Mouse (Mus musculus) megakaryocyte-erythroid progenitor cell, adult 5-6 weeks (primary cell): ENCODE measurements at regions not wholly inside any gene's neighbourhood (a gene's known extent, or its start where the extent isn't known, plus 50 kb on each side); places are given as distances from the start of the nearest gene placed in this dataset.
"Not testable (repeated sequence)": the region's sequence is repeated elsewhere in the genome, so short reads cannot be mapped to it uniquely, and the experiment has no call there.

Source experiments
- ATAC-seq: replicated peaks from 2 replicates; pipeline ENCODE4 v1.8.0; 2016; ENCODE audit warnings: mild to moderate bottlenecking, inconsistent platforms; ENCODE audit not compliant: severe bottlenecking, poor library complexity, low FRiP score, low TSS enrichment

DNA sequence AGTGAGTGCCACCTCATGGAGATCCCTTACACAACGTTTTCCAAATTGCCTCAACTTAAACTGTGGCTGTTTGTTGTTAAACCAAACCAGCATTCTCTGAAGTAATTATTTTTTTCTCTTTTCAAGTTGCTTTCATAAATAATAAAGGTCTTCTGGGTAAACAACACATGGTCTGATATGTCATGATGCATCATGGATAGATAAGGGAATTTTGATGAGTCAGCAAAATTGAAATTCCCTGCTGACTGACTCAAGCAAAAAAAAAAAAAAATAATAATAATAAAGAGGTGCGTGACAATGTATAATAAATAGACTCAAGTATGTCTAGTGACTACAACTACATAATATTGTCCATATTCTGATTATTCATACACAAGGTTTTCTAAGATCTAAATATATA is 201.8 kb downstream of the Adgb start:
- ATAC-seq: no peak

GRCm38 (mm10) chr10:10252540-10253318 is 219.4 kb downstream of the Adgb start:
- no peak for ATAC-seq

DNA sequence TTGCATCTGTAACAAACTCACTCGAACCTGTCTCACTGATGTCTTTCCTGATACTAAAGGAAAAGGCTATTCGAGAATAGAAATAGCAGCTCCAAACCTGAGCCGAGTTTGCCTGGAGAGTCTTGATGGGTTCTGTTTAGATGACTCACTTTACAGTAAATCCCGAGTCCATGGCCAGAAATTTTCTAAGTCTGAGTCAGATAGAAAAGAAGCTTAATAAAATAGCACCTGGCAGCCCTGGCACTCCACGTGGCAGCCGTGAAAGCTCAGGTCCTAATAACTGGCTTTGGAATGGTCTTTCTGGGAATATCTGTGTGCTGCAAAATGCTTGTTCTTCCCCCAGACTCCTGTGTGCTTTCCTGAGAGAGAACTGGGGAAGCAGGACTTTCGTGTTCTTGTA is 220.0 kb downstream of the Adgb start:
- no peak for ATAC-seq

DNA sequence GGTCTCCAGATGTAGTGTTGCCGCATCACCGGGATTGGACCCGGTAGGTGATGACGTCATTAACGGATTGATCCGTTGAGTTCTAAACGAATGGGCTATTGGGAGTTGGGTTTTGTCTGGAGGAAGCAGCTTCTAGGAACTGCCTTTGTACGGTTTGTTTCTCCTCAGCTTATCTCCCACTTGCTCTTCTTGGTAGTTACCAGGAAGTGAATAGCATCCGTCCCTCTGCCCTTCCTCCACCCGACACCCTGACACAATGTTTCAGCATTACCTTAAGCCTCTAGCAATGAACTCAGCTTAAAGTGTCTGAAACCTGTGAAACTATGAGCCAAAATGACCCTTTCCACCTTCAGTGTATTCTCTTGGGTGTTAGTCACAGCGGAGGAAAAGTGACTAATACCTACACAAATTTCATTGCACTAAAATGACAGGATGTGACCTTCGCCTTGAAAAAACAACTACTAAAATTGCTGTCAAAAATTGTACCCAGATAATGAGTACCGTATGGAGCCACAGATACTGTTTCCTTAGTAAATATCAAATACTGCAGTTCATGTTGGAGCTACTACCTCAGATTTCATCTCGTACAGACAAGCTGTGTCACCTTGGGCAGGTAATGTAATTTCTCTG is 237.1 kb downstream of the Adgb start:
- ATAC-seq: no peak

GRCm38 (mm10) chr10:10224582-10225144 is 247.5 kb downstream of the Adgb start:
- no peak for ATAC-seq

GRCm38 (mm10) chr10:10219726-10220125 is 252.4 kb downstream of the Adgb start:
- ATAC-seq: no peak

DNA sequence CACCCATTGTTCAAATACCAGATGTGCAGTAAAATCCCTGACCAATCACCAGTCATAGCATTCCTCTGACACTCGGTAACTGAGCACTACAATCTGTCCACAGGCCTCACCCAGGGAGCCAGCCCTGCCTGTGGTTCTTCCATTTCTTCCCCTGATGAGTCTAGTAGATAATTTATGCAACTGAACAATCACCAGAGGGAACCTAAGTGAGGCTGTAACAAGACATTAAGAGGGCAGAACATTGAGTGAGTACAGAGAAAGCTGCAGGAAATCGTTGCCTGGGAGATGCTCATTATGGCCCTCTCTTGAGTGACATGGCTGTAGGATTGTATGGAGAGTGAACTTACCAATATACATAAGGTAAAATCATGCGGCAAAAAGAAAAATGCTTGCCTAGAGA is 255.2 kb downstream of the Adgb start:
- no peak for ATAC-seq

GRCm38 (mm10) chr10:10215376-10215775 is 256.8 kb downstream of the Adgb start:
- no peak for ATAC-seq

DNA sequence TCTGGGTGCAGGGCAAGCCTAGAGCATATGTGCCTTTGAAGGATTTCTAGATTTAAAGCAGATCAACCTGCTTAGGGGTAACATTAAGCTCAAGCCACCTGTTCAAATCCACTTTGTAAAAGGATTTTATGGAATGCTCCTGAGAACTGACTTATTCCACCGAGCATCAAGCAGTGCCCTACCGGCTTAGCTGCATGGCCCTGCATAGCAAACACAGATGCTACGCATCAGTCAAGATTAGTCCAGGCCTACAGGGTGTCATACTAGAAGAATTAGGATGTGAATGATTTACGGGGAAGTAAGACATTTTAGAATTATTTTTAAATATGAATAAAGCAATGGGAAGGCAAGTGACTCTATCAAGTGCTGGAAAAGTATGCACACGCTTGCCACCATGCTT is 263.8 kb downstream of the Adgb start:
- no peak for ATAC-seq

DNA sequence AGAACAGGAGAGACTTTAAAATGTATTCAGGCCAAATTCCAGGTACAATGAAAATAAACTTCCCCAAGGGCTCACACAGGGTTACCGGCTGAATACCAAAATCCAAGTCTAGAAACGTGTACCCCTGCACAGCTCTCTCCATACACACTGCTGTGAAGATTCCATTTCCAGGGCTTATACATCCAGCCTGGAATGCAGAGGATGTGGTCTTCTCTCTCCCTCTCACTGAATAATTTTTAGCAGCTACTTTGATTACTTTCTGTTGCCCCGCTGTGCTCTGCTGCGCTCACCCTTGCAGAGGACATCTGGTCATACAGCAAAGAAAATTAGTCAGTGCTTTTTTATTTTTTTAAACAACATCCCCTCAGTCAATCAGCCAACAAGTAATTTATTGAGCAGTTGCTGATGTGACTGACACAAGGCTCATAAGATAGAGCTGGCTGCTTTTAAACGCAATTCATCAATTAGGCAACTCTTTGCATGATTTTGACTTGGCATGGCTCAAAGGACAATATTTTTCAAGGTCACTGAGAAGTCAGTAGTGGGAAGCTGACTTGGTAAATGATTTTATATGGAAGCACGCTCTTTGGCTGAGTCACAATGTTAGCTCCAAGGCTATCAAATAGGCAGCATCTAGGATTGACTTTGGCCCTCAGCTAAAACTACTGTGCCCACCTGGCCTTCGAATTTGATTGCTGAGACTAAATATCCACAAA is 266.2 kb downstream of the Adgb start:
- no peak for ATAC-seq

- ATAC-seq: no peak
Measured at GRCm38 (mm10) chr10:10203982-10204381, 268.1 kb downstream of the Adgb start.

- ATAC-seq: no peak
Measured at GRCm38 (mm10) chr10:10190308-10190707, 281.8 kb downstream of the Adgb start.

DNA sequence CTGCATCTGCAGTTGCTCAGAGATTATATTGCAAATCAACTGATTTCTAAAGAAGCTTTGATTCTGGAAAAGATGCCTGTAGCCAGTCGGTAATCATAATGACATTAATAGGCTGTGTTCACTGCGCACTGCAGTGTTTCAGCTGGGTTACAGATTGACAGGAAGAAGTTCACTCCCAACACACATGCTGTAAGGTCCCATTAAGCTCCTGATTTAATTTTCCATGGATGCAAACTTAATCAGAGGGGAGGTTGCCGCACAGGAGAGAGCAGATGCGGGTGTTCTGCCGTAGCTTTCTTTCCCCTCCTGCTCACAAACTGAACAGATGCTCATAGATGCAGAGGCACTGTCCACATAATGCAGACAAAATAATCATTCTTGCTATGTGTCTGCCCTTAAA is 284.0 kb downstream of the Adgb start:
- no peak for ATAC-seq

GRCm38 (mm10) chr10:10186721-10187120 is 285.4 kb downstream of the Adgb start:
- ATAC-seq: no peak

DNA sequence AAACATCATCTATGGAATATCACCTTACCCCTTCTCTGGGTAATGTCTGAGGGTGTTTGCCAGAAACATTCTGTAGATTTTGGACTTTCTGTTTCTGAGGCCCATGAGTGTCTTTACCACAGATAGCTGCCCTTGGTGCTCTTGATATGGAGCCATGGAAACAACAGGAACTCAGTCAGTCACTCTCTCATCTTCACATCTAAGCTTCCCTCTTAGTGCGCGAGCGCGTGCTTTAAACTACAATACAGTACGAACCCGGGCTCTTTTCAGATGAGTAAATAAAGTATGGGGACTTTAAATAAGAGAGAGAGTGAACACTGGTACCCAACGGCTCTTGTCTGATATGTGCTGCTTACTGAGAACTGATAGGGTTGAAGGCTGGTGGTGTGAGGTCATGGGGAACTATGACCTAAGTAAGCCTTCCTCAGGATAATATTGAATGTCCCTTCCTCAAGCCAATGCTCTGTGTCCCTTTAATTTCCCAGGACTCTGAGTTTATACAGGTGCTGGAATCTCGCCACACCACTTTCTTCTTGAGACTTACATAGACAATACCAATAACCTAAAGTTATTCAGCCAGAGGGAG is 284.5 kb upstream of the Stxbp5 start:
- peak; percentile 39 for ATAC-seq

DNA sequence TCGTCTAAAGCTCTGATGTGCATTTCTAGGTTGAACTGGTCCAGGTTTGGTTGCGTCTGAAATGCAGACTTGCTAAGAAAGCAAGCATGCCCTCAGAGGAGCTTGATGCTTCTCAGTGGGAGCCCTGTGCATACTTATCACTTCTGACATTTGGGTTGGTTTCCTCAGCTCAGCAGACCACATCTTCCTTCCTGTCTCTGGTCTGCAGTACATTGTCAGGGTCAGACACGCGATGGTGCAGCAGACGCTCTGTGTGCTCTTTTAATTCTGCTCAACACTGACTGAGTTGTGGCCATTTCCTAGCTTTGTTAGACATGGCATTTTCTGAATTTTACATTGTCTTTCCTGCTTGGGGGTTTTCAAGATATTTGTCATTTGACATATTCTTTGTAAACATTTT is 283.5 kb upstream of the Stxbp5 start:
- ATAC-seq: peak; percentile 91

DNA sequence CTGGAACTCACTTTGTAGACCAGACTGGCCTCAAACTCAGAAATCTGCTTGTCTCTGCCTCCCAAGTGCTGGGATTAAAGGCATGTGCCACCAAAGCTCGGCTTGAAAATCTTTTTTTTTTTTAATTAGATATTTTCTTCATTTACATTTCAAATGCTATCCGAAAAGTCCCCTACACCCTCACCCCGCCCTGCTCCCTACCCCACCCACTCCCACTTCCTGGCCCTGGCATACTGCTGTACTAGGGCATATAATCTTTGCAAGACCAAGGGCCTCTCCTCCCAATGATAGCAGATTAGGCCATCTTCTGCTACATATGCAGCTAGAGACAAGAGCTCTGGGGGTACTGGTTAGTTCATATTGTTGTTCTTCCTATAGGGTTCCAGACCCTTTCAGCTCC is 276.2 kb upstream of the Stxbp5 start:
- not testable (repeated sequence) for ATAC-seq
